Mouse (Mus musculus) MEL (cell line): ENCODE measurements around the gene Clcn6. TPM values are rescaled to one million over a fixed set of nuclear protein-coding genes. Genes with fewer than 3 reads are reported as not detected.

Experiments used
- DNase-seq: peaks from one replicate; pipeline ENCODE4 v3.0.0; 2011; ENCODE audit warnings: low read depth, low spot score
- H3K27ac ChIP-seq: 2 replicates; pipeline ENCODE4 v1.5.1; 2012; ENCODE audit warnings: low read depth, mild to moderate bottlenecking, control low read depth, low read length, moderate library complexity; ENCODE audit not compliant: control insufficient read depth
- H3K27me3 ChIP-seq, 2 experiments: fragments of 150-350 bp in 1 of 2; sonication (generic) in 1 of 2; 2 replicates each; pipeline ENCODE4 v1.6.1; 2012; ENCODE audit warnings: low read length in 2 of 2, mild to moderate bottlenecking in 2 of 2, improper control_type of control experiment in 1 of 2, moderate library complexity in 1 of 2; ENCODE audit not compliant: insufficient read depth in 2 of 2, control insufficient read depth in 1 of 2
- H3K36me3 ChIP-seq, 2 experiments: 2 replicates each; pipeline ENCODE4 v1.6.1; 2012 to 2014; ENCODE audit warnings: low read length in 2 of 2, improper control_type of control experiment in 1 of 2, inconsistent platforms in 1 of 2, mild to moderate bottlenecking in 1 of 2; ENCODE audit not compliant: insufficient read depth in 2 of 2, control insufficient read depth in 1 of 2
- H3K4me1 ChIP-seq, 2 experiments: fragments of 150-350 bp in 1 of 2; sonication (generic) in 1 of 2; 2 replicates each; pipeline ENCODE4 v1.6.1; 2012; ENCODE audit warnings: low read length in 2 of 2, improper control_type of control experiment in 1 of 2, mild to moderate bottlenecking in 1 of 2; ENCODE audit not compliant: insufficient read depth in 2 of 2, control insufficient read depth in 1 of 2
- H3K4me3 ChIP-seq, 2 experiments: fragments of 150-350 bp in 1 of 2; sonication (generic) in 1 of 2; 2 replicates each; pipeline ENCODE4 v1.5.1; 2012; ENCODE audit warnings: low read depth in 2 of 2, low read length in 2 of 2, mild to moderate bottlenecking in 2 of 2, moderate library complexity in 2 of 2, control low read depth in 1 of 2, improper control_type of control experiment in 1 of 2; ENCODE audit not compliant: control insufficient read depth in 1 of 2, insufficient read depth in 1 of 2
- H3K79me2 ChIP-seq: 2 replicates; pipeline ENCODE4 v1.6.1; 2012; ENCODE audit warnings: mild to moderate bottlenecking, low read length, moderate library complexity; ENCODE audit not compliant: control insufficient read depth, poor library complexity, insufficient read depth
- H3K9ac ChIP-seq: 2 replicates; pipeline ENCODE4 v1.6.1; 2012; ENCODE audit warnings: low read depth, mild to moderate bottlenecking, control low read depth, low read length, moderate library complexity; ENCODE audit not compliant: control insufficient read depth, poor library complexity, severe bottlenecking
- H3K9me3 ChIP-seq: fragments of 150-350 bp; sonication (generic); replicated peaks from 2 replicates; pipeline ENCODE4 v1.6.1; 2012; ENCODE audit warnings: mild to moderate bottlenecking, low read length, improper control_type of control experiment, moderate library complexity; ENCODE audit not compliant: insufficient read depth
- KAT2A ChIP-seq: conservative IDR thresholded peaks from 2 replicates; pipeline ENCODE4 v1.6.1; 2012; ENCODE audit warnings: low read depth, low read length, improper control_type of control experiment, inconsistent platforms
- MXI1 ChIP-seq: IDR thresholded peaks from 2 replicates; pipeline ENCODE4 v1.6.1; 2011; ENCODE audit warnings: mild to moderate bottlenecking, low read depth, low read length, improper control_type of control experiment
- RAD21 ChIP-seq: IDR thresholded peaks from 2 replicates; pipeline ENCODE4 v1.6.1; 2011; ENCODE audit warnings: mild to moderate bottlenecking, low read depth, low read length, improper control_type of control experiment
- SIN3A ChIP-seq: IDR thresholded peaks from 2 replicates; pipeline ENCODE4 v1.6.1; 2012; ENCODE audit warnings: low read length, improper control_type of control experiment, inconsistent platforms
- TCF12 ChIP-seq: IDR thresholded peaks from 2 replicates; pipeline ENCODE4 v1.6.1; 2014; ENCODE audit warnings: low read depth, mild to moderate bottlenecking, inconsistent platforms, low read length, improper control_type of control experiment, moderate library complexity
- polyA plus RNA-seq, 2 experiments: library from polyadenylated mRNA; stranded (reverse) in 1 of 2; unstranded in 1 of 2; fragments of >175 nt in 1 of 2; fragments of >200 nt in 1 of 2; gene quantifications; 2 replicates each; pipeline versions ENCODE4 v1.2.1 to v1.2.4; 2012; ENCODE audit warnings: low replicate concordance in 2 of 2, low read depth in 1 of 2; ENCODE audit not compliant: insufficient read length in 2 of 2, insufficient read depth in 1 of 2, missing spikeins in 1 of 2
- total RNA-seq: library from RNA; depleted of rRNA; stranded (reverse); fragments of 300-350 nt; gene quantifications from 2 replicates; pipeline ENCODE4 v1.2.3, GENCODE M21; 2012; rRNA removed

The Clcn6 gene
- total and polyA plus RNA-seq, 3 experiments: 5.8 to 17.5 TPM; not detected in 1

DNA sequence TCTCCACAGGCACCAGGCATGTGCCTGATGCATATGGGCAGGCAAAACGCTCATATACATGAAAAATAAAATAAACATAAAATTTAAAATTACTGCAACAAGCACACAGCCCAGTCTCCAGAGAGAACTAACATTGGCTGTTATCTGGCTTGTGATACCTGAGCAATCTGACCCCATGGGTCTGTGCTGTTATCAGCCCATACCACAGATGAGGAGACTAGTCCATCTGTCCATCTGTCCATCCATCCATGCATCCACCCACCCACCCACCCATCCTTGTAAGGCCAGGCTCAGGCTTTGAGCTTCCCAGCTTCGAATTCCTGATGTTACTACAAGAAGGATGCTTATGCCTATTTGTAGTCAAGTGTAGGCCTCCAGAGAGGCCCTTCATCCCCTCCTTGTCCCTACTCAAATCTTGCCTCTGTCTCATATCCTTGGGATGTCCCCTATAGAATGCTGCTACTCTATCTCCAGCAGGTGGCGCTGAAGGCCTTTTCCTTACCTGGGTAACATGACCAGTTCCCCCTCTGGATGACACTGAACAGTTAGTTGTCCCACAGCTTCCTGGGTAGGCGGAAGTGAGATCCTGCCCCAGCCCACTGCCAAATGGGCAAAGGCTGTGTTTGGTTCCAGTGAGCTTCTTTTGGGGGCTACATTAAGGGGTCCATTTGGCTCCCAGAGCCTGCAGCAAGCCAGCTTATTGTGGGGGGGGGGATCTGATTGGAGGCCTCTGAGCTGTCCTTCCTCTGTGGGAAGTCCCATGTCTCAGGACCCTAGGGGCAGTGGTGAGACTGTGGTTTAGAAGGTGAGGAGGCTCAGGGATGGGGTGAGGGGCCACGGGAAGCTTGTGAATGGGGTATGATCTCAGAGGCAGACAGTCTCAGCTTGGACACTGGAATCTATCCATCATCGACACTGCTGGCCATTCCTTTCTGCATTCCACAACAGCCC, 78.5 kb downstream of the Clcn6 start (continued):
- TF ChIP-seq TCF12: no peak
- TF ChIP-seq RAD21: peak; percentile 83

DNA sequence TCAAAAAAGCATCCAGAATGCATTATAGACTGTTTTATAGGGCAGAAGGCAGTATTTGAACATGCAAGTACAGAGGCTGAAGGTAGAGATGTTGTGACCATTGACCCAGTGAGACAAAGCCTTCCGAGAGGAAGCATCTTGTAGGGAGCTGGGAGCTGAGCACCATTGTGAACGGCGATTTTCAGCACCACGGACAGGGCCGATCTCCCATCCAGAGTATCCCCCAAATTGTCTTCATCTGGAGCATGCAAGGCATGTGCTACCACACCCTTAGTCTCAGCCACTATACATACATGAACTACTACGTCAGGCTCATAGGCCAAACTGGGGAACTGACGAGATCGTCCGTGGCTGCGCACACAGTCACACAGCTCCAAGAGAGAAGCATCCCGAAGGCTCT, 81.5 kb downstream of the Clcn6 start:
- Histone ChIP-seq H3K4me3 (no peak overlapping the region), H3K4me1 (peaks cover 0 to 4% of the 10 kb centered on the region in 2 experiments; a peak in 1 of 4 replicates), H3K79me2 (no peaks in the 10 kb centered on the region), H3K36me3 (peaks cover 0 to 2% of the 10 kb centered on the region in 2 experiments; a peak in 1 of 4 replicates), H3K27me3 (no peaks in the 10 kb centered on the region), H3K27ac (no peak overlapping the region), H3K9ac (no peak overlapping the region), H3K9me3 (no peaks in the 10 kb centered on the region)
- DNase-seq: peak; percentile 63
- TF ChIP-seq MXI1: peak; percentile 38; the same call in 1 of the 2 replicates
- TF ChIP-seq KAT2A: no peak
- peak; percentile 53; the same call in 1 of the 2 replicates for TF ChIP-seq SIN3A

Other genes starting within 250 kb of the Clcn6 start
- 1.4 and 2.2 TPM in 2 replicates for gene Zfp984, start 229.0 kb downstream of the Clcn6 start, total RNA-seq
- under 1 TPM in 1 of 2 experiments, not detected in 1; 0.92 TPM for gene Zfp984, start 229.0 kb downstream of the Clcn6 start, polyA plus RNA-seq
- gene Zfp933, start 190.5 kb downstream of the Clcn6 start, total RNA-seq: 3.3 and 4.7 TPM in 2 replicates
- 100 to 1,000 TPM in 1 of 2 experiments, 1 to 10 TPM in 1; 4.0 to 353 TPM for gene Zfp933, start 190.5 kb downstream of the Clcn6 start, polyA plus RNA-seq
- 19.0 and 22.8 TPM in 2 replicates for gene Miip, start 170.0 kb downstream of the Clcn6 start, total RNA-seq
- 10 to 100 TPM in 1 of 2 experiments, not detected in 1; 31.4 TPM for gene Miip, start 170.0 kb downstream of the Clcn6 start, polyA plus RNA-seq
- gene Fv1, start 169.8 kb downstream of the Clcn6 start, total RNA-seq: 3.0 and 3.8 TPM in 2 replicates
- gene Fv1, start 169.8 kb downstream of the Clcn6 start, polyA plus RNA-seq: 1 to 10 TPM in 1 of 2 experiments, not detected in 1; 4.6 TPM
- gene Mfn2, start 134.1 kb downstream of the Clcn6 start, total RNA-seq: 16.0 and 19.0 TPM in 2 replicates
- 10 to 100 TPM in 1 of 2 experiments, not detected in 1; 32.8 TPM for gene Mfn2, start 134.1 kb downstream of the Clcn6 start, polyA plus RNA-seq
- gene Plod1, start 102.1 kb downstream of the Clcn6 start, total RNA-seq: 7.2 and 8.2 TPM in 2 replicates
- 10 to 100 TPM in 1 of 2 experiments, not detected in 1; 20.8 TPM for gene Plod1, start 102.1 kb downstream of the Clcn6 start, polyA plus RNA-seq
- gene 2510039O18Rik, start 97.9 kb downstream of the Clcn6 start, total RNA-seq: 41.3 and 48.3 TPM in 2 replicates
- 10 to 100 TPM in 1 of 2 experiments, not detected in 1; 59.9 TPM for gene 2510039O18Rik, start 97.9 kb downstream of the Clcn6 start, polyA plus RNA-seq
- not detected in 2 replicates for gene Nppb, start 53.0 kb downstream of the Clcn6 start, total RNA-seq
- gene Nppb, start 53.0 kb downstream of the Clcn6 start, polyA plus RNA-seq: not detected
- gene Nppa, start 38.1 kb downstream of the Clcn6 start, total RNA-seq: not detected in 2 replicates
- under 1 TPM in 1 of 2 experiments, not detected in 1; 0.26 TPM for gene Nppa, start 38.1 kb downstream of the Clcn6 start, polyA plus RNA-seq
- gene Mthfr, start 256 bp upstream of the Clcn6 start, total RNA-seq: 7.4 and 12.4 TPM in 2 replicates
- 10 to 100 TPM in 1 of 2 experiments, not detected in 1; 15.5 TPM for gene Mthfr, start 256 bp upstream of the Clcn6 start, polyA plus RNA-seq
- 5.0 and 6.4 TPM in 2 replicates for gene Agtrap, start 49.2 kb upstream of the Clcn6 start, total RNA-seq
- 10 to 100 TPM in 1 of 2 experiments, not detected in 1; 16.0 TPM for gene Agtrap, start 49.2 kb upstream of the Clcn6 start, polyA plus RNA-seq
- gene Mad2l2, start 91.6 kb upstream of the Clcn6 start, total RNA-seq: 28.4 and 28.6 TPM in 2 replicates
- gene Mad2l2, start 91.6 kb upstream of the Clcn6 start, polyA plus RNA-seq: 10 to 100 TPM in 1 of 2 experiments, not detected in 1; 44.8 TPM
- gene Draxin, start 91.9 kb upstream of the Clcn6 start, total RNA-seq: 0.03 and 0.08 TPM in 2 replicates
- gene Draxin, start 91.9 kb upstream of the Clcn6 start, polyA plus RNA-seq: under 1 TPM in 1 of 2 experiments, not detected in 1; 0.17 TPM
- gene Fbxo6, start 113.3 kb upstream of the Clcn6 start, total RNA-seq: 35.1 and 37.3 TPM in 2 replicates
- gene Fbxo6, start 113.3 kb upstream of the Clcn6 start, polyA plus RNA-seq: 10 to 100 TPM in 1 of 2 experiments, not detected in 1; 62.6 TPM
- 2.3 and 3.2 TPM in 2 replicates for gene Fbxo44, start 121.7 kb upstream of the Clcn6 start, total RNA-seq
- gene Fbxo44, start 121.7 kb upstream of the Clcn6 start, polyA plus RNA-seq: 1 to 10 TPM in 1 of 2 experiments, not detected in 1; 6.2 TPM
- 0.35 and 0.46 TPM in 2 replicates for gene Fbxo2, start 121.8 kb upstream of the Clcn6 start, total RNA-seq
- 1 to 10 TPM in 1 of 2 experiments, not detected in 1; 2.7 TPM for gene Fbxo2, start 121.8 kb upstream of the Clcn6 start, polyA plus RNA-seq
- not detected in 2 replicates for gene Disp3, start 249.1 kb upstream of the Clcn6 start, total RNA-seq
- gene Disp3, start 249.1 kb upstream of the Clcn6 start, polyA plus RNA-seq: not detected